8 mouse cellular contexts compared by ENCODE assay signal in genomic region chr17:25833961-25834594, GRCm38 (mm10). TPM values are rescaled to one million over a fixed set of nuclear protein-coding genes. Genes with fewer than 3 reads are reported as not detected.
A peak's percentile ranks its signal among the peaks of the same experiment; 100 is the strongest.
DNase-seq lines count a peak whose midpoint lies in the region; ATAC-seq and TF ChIP-seq lines count a peak whose summit lies in the region.

No protein-coding gene starts in this region.

- H3K9ac ChIP-seq in neural tube, embryonic 11.5 days (ENCODE audit: low read length), result peak overlapping the region; percentile 89
- peak overlapping the region; percentile 92 for H3K9ac ChIP-seq in heart, embryonic 11.5 days (ENCODE audit: low read depth, low read length)
- H3K9ac ChIP-seq in kidney, postnatal 0 days (ENCODE audit: low read depth, low read length), result peak overlapping the region; percentile 76
- H3K9ac ChIP-seq in midbrain, embryonic 14.5 days (replicated peaks; ENCODE audit: low read length), result peak overlapping the region; percentile 81

- no peaks in the 10 kb centered on the region for H3K9me3 ChIP-seq in neural tube, embryonic 11.5 days (ENCODE audit: control insufficient read depth, low read length)
- H3K9me3 ChIP-seq in heart, embryonic 11.5 days (replicated peaks; ENCODE audit: control insufficient read depth, low read length), result no peaks in the 10 kb centered on the region
- no peaks in the 10 kb centered on the region for H3K9me3 ChIP-seq in kidney, postnatal 0 days (replicated peaks; ENCODE audit: low read length)
- H3K9me3 ChIP-seq in midbrain, embryonic 14.5 days (ENCODE audit: control insufficient read depth, low read length), result no peaks in the 10 kb centered on the region

- WGBS in neural tube, embryonic 11.5 days, result 50% methylated on average over 6 of the region's 6 CpGs
- 39% methylated on average over 6 of the region's 6 CpGs for WGBS in heart, embryonic 11.5 days (ENCODE audit: insufficient replicate concordance)
- 9% methylated on average over 6 of the region's 6 CpGs for WGBS in kidney, postnatal 0 days
- 64% methylated on average over 6 of the region's 6 CpGs for WGBS in midbrain, embryonic 14.5 days

- peak overlapping the region; percentile 85 for H3K4me3 ChIP-seq in neural tube, embryonic 11.5 days (ENCODE audit: low read depth, low read length)
- peak overlapping the region; percentile 88 for H3K4me3 ChIP-seq in heart, embryonic 11.5 days (ENCODE audit: low read depth, low read length)
- H3K4me3 ChIP-seq in kidney, postnatal 0 days (replicated peaks; ENCODE audit: low read depth, low read length), result peak overlapping the region; percentile 81
- H3K4me3 ChIP-seq in midbrain, embryonic 14.5 days (replicated peaks; ENCODE audit: low read depth, low read length), result peak overlapping the region; percentile 82

- TF ChIP-seq CTCF in kidney, postnatal 0 days (IDR thresholded peaks at IDR 0.05; ENCODE audit: low read depth), result no peak

- no peak for ATAC-seq in neural tube, embryonic 11.5 days (ENCODE audit: insufficient read depth, low FRiP score, low TSS enrichment)
- ATAC-seq in heart, embryonic 11.5 days (replicated peaks; ENCODE audit: insufficient number of reproducible peaks, low FRiP score, low TSS enrichment), result no peak
- ATAC-seq in kidney, postnatal 0 days (replicated peaks; ENCODE audit: low FRiP score, low read depth), result no peak
- ATAC-seq in midbrain, embryonic 14.5 days (ENCODE audit: low FRiP score, low TSS enrichment), result no peak

- H3K27ac ChIP-seq in neural tube, embryonic 11.5 days (ENCODE audit: low read depth, low read length), result peak overlapping the region; percentile 94
- peak overlapping the region; percentile 99 for H3K27ac ChIP-seq in heart, embryonic 11.5 days (ENCODE audit: low read depth, low read length)
- peak overlapping the region; percentile 99 for H3K27ac ChIP-seq in kidney, postnatal 0 days
- peak overlapping the region; percentile 97; the same call in 1 of the 2 replicates for H3K27ac ChIP-seq in midbrain, embryonic 14.5 days (replicated peaks; ENCODE audit: low read depth, low read length)

- no peaks in the 10 kb centered on the region for H3K27me3 ChIP-seq in neural tube, embryonic 11.5 days (ENCODE audit: control insufficient read depth, insufficient read depth, low read length)
- no peaks in the 10 kb centered on the region for H3K27me3 ChIP-seq in heart, embryonic 11.5 days (ENCODE audit: control insufficient read depth, insufficient read depth, low read length)
- H3K27me3 ChIP-seq in kidney, postnatal 0 days (ENCODE audit: insufficient read depth, low read length), result no peaks in the 10 kb centered on the region
- H3K27me3 ChIP-seq in midbrain, embryonic 14.5 days (ENCODE audit: control insufficient read depth, insufficient read depth, low read length), result no peaks in the 10 kb centered on the region

- peaks cover 22% of the 10 kb centered on the region for H3K36me3 ChIP-seq in neural tube, embryonic 11.5 days (ENCODE audit: control insufficient read depth, insufficient read depth, low read length)
- H3K36me3 ChIP-seq in heart, embryonic 11.5 days (ENCODE audit: control insufficient read depth, insufficient read depth, low read length), result peaks cover 22% of the 10 kb centered on the region
- H3K36me3 ChIP-seq in kidney, postnatal 0 days (ENCODE audit: insufficient read depth, low read length), result peaks cover 24% of the 10 kb centered on the region; the same call in 1 of the 2 replicates
- peaks cover 40% of the 10 kb centered on the region for H3K36me3 ChIP-seq in midbrain, embryonic 14.5 days (ENCODE audit: control insufficient read depth, insufficient read depth, low read length)

- no peak for DNase-seq in neural tube, embryonic 11.5 days (ENCODE audit: low spot score)
- no peak for DNase-seq in neural tube, embryonic 10.5 days (ENCODE audit: extremely low spot score, low spot score)
- DNase-seq in kidney, postnatal 0 days (ENCODE audit: low spot score), result peak; percentile 26
- no peak for DNase-seq in midbrain, embryonic 14.5 days
- no peak for DNase-seq in layer of hippocampus, adult 9-11 months
- no peak for DNase-seq in urinary bladder, postnatal 36 days (ENCODE audit: low spot score in 2 of 2)
- DNase-seq in frontal cortex, postnatal 10 days (ENCODE audit: low spot score in 2 of 2), result no peak

- peak overlapping the region; percentile 96 for H3K4me2 ChIP-seq in neural tube, embryonic 11.5 days (ENCODE audit: low read depth)
- peak overlapping the region; percentile 98 for H3K4me2 ChIP-seq in heart, embryonic 11.5 days
- peak overlapping the region; percentile 92 for H3K4me2 ChIP-seq in kidney, postnatal 0 days (ENCODE audit: low read length)
- peak overlapping the region; percentile 95 for H3K4me2 ChIP-seq in midbrain, embryonic 14.5 days (ENCODE audit: low read length)

- peaks cover 69% of the 10 kb centered on the region for H3K4me1 ChIP-seq in neural tube, embryonic 11.5 days (ENCODE audit: control insufficient read depth, insufficient read depth, low read length)
- peaks cover 69% of the 10 kb centered on the region for H3K4me1 ChIP-seq in heart, embryonic 11.5 days (ENCODE audit: control insufficient read depth, insufficient read depth, low read length)
- peaks cover 54% of the 10 kb centered on the region for H3K4me1 ChIP-seq in kidney, postnatal 0 days (replicated peaks; ENCODE audit: insufficient read depth, low read length)
- peaks cover 67% of the 10 kb centered on the region for H3K4me1 ChIP-seq in midbrain, embryonic 14.5 days (ENCODE audit: control insufficient read depth, insufficient read depth, low read length)

RNA-seq across cellular contexts. Expression of gene Stub1, which starts 0.9 kb away (rescaled TPM):
- 327 and 334 TPM in 2 replicates for polyA plus RNA-seq in neural tube, embryonic 11.5 days (2014; fragmentation: Nextera tagmentation; extraction: Ambion mirVana)
- 292 and 322 TPM in 2 replicates for polyA plus RNA-seq in heart, embryonic 11.5 days (2014; fragmentation: Nextera tagmentation; extraction: Ambion mirVana)
- 267 and 287 TPM in 2 replicates for polyA plus RNA-seq in kidney, postnatal 0 days (2015; fragmentation: Nextera tagmentation; extraction: Ambion mirVana)
- polyA plus RNA-seq in midbrain, embryonic 14.5 days (2014; fragmentation: Nextera tagmentation; extraction: Ambion mirVana), result 310 and 386 TPM in 2 replicates

RNA-seq across cellular contexts. Expression of gene Rhbdl1, which starts 3.0 kb away (rescaled TPM):
- 4.3 and 4.4 TPM in 2 replicates for polyA plus RNA-seq in neural tube, embryonic 11.5 days (2014; fragmentation: Nextera tagmentation; extraction: Ambion mirVana)
- polyA plus RNA-seq in heart, embryonic 11.5 days (2014; fragmentation: Nextera tagmentation; extraction: Ambion mirVana), result 1.9 and 2.5 TPM in 2 replicates
- 3.7 and 3.9 TPM in 2 replicates for polyA plus RNA-seq in kidney, postnatal 0 days (2015; fragmentation: Nextera tagmentation; extraction: Ambion mirVana)
- 45.5 and 57.4 TPM in 2 replicates for polyA plus RNA-seq in midbrain, embryonic 14.5 days (2014; fragmentation: Nextera tagmentation; extraction: Ambion mirVana)

RNA-seq across cellular contexts. Expression of gene Jmjd8, which starts 5.4 kb away (rescaled TPM):
- polyA plus RNA-seq in neural tube, embryonic 11.5 days (2014; fragmentation: Nextera tagmentation; extraction: Ambion mirVana), result 52.1 and 55.6 TPM in 2 replicates
- 30.9 and 42.6 TPM in 2 replicates for polyA plus RNA-seq in heart, embryonic 11.5 days (2014; fragmentation: Nextera tagmentation; extraction: Ambion mirVana)
- 53.1 and 54.5 TPM in 2 replicates for polyA plus RNA-seq in kidney, postnatal 0 days (2015; fragmentation: Nextera tagmentation; extraction: Ambion mirVana)
- 48.9 and 50.2 TPM in 2 replicates for polyA plus RNA-seq in midbrain, embryonic 14.5 days (2014; fragmentation: Nextera tagmentation; extraction: Ambion mirVana)

RNA-seq across cellular contexts. Expression of gene Gm20683, which starts 7.5 kb away (rescaled TPM):
- polyA plus RNA-seq in neural tube, embryonic 11.5 days (2014; fragmentation: Nextera tagmentation; extraction: Ambion mirVana), result 1.2 and 2.9 TPM in 2 replicates
- polyA plus RNA-seq in heart, embryonic 11.5 days (2014; fragmentation: Nextera tagmentation; extraction: Ambion mirVana), result 0.70 and 1.1 TPM in 2 replicates
- polyA plus RNA-seq in kidney, postnatal 0 days (2015; fragmentation: Nextera tagmentation; extraction: Ambion mirVana), result 2.7 and 2.8 TPM in 2 replicates
- 8.0 and 12.9 TPM in 2 replicates for polyA plus RNA-seq in midbrain, embryonic 14.5 days (2014; fragmentation: Nextera tagmentation; extraction: Ambion mirVana)

RNA-seq across cellular contexts. Expression of gene Rhot2, which starts 10.6 kb away (rescaled TPM):
- 8.6 and 10.5 TPM in 2 replicates for polyA plus RNA-seq in neural tube, embryonic 11.5 days (2014; fragmentation: Nextera tagmentation; extraction: Ambion mirVana)
- 9.6 and 11.9 TPM in 2 replicates for polyA plus RNA-seq in heart, embryonic 11.5 days (2014; fragmentation: Nextera tagmentation; extraction: Ambion mirVana)
- polyA plus RNA-seq in kidney, postnatal 0 days (2015; fragmentation: Nextera tagmentation; extraction: Ambion mirVana), result 21.1 and 22.4 TPM in 2 replicates
- polyA plus RNA-seq in midbrain, embryonic 14.5 days (2014; fragmentation: Nextera tagmentation; extraction: Ambion mirVana), result 9.6 and 16.8 TPM in 2 replicates
